In the genomic region with DNA sequence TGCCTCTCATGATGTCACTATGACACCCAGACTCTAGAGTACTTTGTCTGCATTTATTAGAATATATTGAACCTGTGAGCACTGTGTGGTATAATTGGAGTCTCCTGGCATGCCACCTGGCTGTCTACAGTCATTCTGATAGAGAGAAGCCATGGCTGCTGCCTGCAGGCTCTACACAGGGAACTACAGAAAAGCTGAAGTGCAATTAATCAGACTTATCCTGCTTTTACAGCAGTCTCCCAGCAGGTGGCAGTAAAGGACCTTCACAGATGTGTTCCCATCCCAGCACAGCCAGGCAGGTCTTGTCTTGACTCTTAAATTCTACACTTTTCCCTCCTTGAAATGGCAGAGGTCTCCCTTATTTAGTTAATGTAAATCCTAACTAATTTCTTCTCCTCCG, we compare ENCODE assay signal across 8 mouse cellular contexts.
DNase-seq lines count a peak whose midpoint lies in the region; ATAC-seq and TF ChIP-seq lines count a peak whose summit lies in the region.

No protein-coding gene starts in this region.

- H3K4me2 ChIP-seq in liver, embryonic 12.5 days = no peak overlapping the region

- H3K36me3 ChIP-seq in liver, embryonic 12.5 days = peaks cover 75% of the 10 kb centered on the region
- no peaks in the 10 kb centered on the region; the same call in none of the 2 replicates for H3K36me3 ChIP-seq in kidney, adult 2 months (ENCODE audit: control insufficient read depth, insufficient read depth, low read length)
- peaks cover 63% of the 10 kb centered on the region for H3K36me3 ChIP-seq in limb, embryonic 10.5 days

- WGBS in liver, embryonic 12.5 days (ENCODE audit: insufficient replicate concordance) = 57% methylated on average over 1 of the region's 1 CpGs
- 30% methylated on average over 1 of the region's 1 CpGs for WGBS in kidney, adult 2 months
- 66% methylated on average over 1 of the region's 1 CpGs for WGBS in limb, embryonic 10.5 days

- no peak for TF ChIP-seq POLR2A in kidney, adult 2 months (IDR thresholded peaks at IDR 0.05; ENCODE audit: low read depth, low read length)

- H3K9ac ChIP-seq in liver, embryonic 12.5 days = no peak overlapping the region

- ATAC-seq in liver, embryonic 12.5 days = no peak
- ATAC-seq in monocyte, adult 5-6 weeks (replicated peaks; ENCODE audit: insufficient number of reproducible peaks, low FRiP score, low TSS enrichment, poor library complexity, severe bottlenecking) = peak; percentile 59; the same call in 1 of the 2 replicates

- H3K27me3 ChIP-seq in liver, embryonic 12.5 days (replicated peaks) = no peaks in the 10 kb centered on the region
- no peaks in the 10 kb centered on the region for H3K27me3 ChIP-seq in kidney, adult 2 months (replicated peaks; ENCODE audit: control insufficient read depth, insufficient read depth, low read length)
- no peaks in the 10 kb centered on the region for H3K27me3 ChIP-seq in limb, embryonic 10.5 days (ENCODE audit: low read depth, poor library complexity, severe bottlenecking)

- DNase-seq in liver = peak; percentile 71
- peak; percentile 65 to 74 for DNase-seq in cerebellum, postnatal 36 days
- DNase-seq in gastrocnemius, postnatal 10 days = peak; percentile 78
- DNase-seq in kidney, adult 2 months = peak; percentile 82
- peak; percentile 75 for DNase-seq in limb, embryonic 10.5 days (ENCODE audit: low spot score)
- peak; percentile 63 to 85 for DNase-seq in spleen, postnatal 4 days (ENCODE audit: low spot score in 2 of 2)

- H3K27ac ChIP-seq in liver, embryonic 12.5 days = no peak overlapping the region
- H3K27ac ChIP-seq in kidney, adult 2 months (ENCODE audit: insufficient read depth, low read depth, low read length) = no peak overlapping the region
- no peak overlapping the region for H3K27ac ChIP-seq in limb, embryonic 10.5 days

- no peak overlapping the region for H3K4me3 ChIP-seq in liver, embryonic 12.5 days
- no peak overlapping the region for H3K4me3 ChIP-seq in kidney, adult 2 months (ENCODE audit: insufficient read depth, low read depth, low read length)
- H3K4me3 ChIP-seq in limb, embryonic 10.5 days = no peak overlapping the region

- H3K4me1 ChIP-seq in liver, embryonic 12.5 days = no peaks in the 10 kb centered on the region
- no peaks in the 10 kb centered on the region for H3K4me1 ChIP-seq in kidney, adult 2 months (ENCODE audit: control insufficient read depth, insufficient read depth, low read length)
- no peaks in the 10 kb centered on the region for H3K4me1 ChIP-seq in limb, embryonic 10.5 days

- peak; percentile 83 for TF ChIP-seq CTCF in kidney, adult 2 months (conservative IDR thresholded peaks at IDR 0.05; ENCODE audit: insufficient read depth, insufficient read length, low read depth, low read length)

- H3K9me3 ChIP-seq in liver, embryonic 12.5 days (replicated peaks) = no peaks in the 10 kb centered on the region
- H3K9me3 ChIP-seq in limb, embryonic 10.5 days (replicated peaks) = no peaks in the 10 kb centered on the region
